Mouse (Mus musculus) 416B (cell line): ENCODE data around the gene Gm36028.
A peak's percentile ranks its signal among the peaks of the same experiment; 100 is the strongest.

Experiments used
- DNase-seq: peaks from one replicate; pipeline ENCODE4 v3.0.0; 2011; ENCODE audit warnings: low read depth

The Gm36028 gene

GRCm38 (mm10) chr16:37861029-37861428, at the start of gene Gm36028:
Gene Gm36028, minus strand, starts transcription at chr16:37861146.
- no peak for DNase-seq

GRCm38 (mm10) chr16:37906456-37906855, 45.5 kb upstream of the Gm36028 start:
- no peak for DNase-seq

- no peak for DNase-seq
Measured at GRCm38 (mm10) chr16:37901318-37901717, 40.4 kb upstream of the Gm36028 start.

GRCm38 (mm10) chr16:37899357-37899756, 38.4 kb upstream of the Gm36028 start:
- no peak for DNase-seq

GRCm38 (mm10) chr16:37898790-37899189, 37.8 kb upstream of the Gm36028 start:
- no peak for DNase-seq

GRCm38 (mm10) chr16:37893942-37894341, 33.0 kb upstream of the Gm36028 start:
- no peak for DNase-seq

GRCm38 (mm10) chr16:37893381-37893780, 32.4 kb upstream of the Gm36028 start:
- no peak for DNase-seq

- DNase-seq: no peak
Measured at GRCm38 (mm10) chr16:37892667-37893066, 31.7 kb upstream of the Gm36028 start.

GRCm38 (mm10) chr16:37888986-37889385, 28.0 kb upstream of the Gm36028 start:
- DNase-seq: no peak

- DNase-seq: no peak
Measured at GRCm38 (mm10) chr16:37881168-37881567, 20.2 kb upstream of the Gm36028 start.

GRCm38 (mm10) chr16:37879750-37880419, 18.9 kb upstream of the Gm36028 start:
- no peak for DNase-seq

- DNase-seq: peak; percentile 35
Measured at GRCm38 (mm10) chr16:37878951-37879505, 18.1 kb upstream of the Gm36028 start.

- DNase-seq: no peak
Measured at GRCm38 (mm10) chr16:37877406-37877805, 16.5 kb upstream of the Gm36028 start.

GRCm38 (mm10) chr16:37874501-37875235, 13.7 kb upstream of the Gm36028 start:
- DNase-seq: peak; percentile 68

GRCm38 (mm10) chr16:37871112-37871715, 10.3 kb upstream of the Gm36028 start:
- DNase-seq: peak; percentile 57

GRCm38 (mm10) chr16:37869470-37870231, 8.7 kb upstream of the Gm36028 start:
- peak; percentile 44 for DNase-seq

GRCm38 (mm10) chr16:37868506-37869469, 7.8 kb upstream of the Gm36028 start:
- peak; percentile 53 for DNase-seq

GRCm38 (mm10) chr16:37867791-37868505, 7.0 kb upstream of the Gm36028 start, which contains the start of gene Lrrc58:
Gene Lrrc58, plus strand, starts transcription at chr16:37868389.
- peak; percentile 61 for DNase-seq

GRCm38 (mm10) chr16:37865841-37866240, 4.9 kb upstream of the Gm36028 start:
- DNase-seq: no peak

GRCm38 (mm10) chr16:37863876-37864275, 2.9 kb upstream of the Gm36028 start:
- no peak for DNase-seq
